Mouse (Mus musculus) layer of hippocampus, adult 8-10 months (tissue): ENCODE data around the gene Gmcl1. TPM values are rescaled to one million over a fixed set of nuclear protein-coding genes. Genes with fewer than 3 reads are reported as not detected.

Experiments
- DNase-seq, 2 experiments: peaks; one replicate each; pipeline ENCODE4 v3.0.0; 2022; ENCODE audit warnings: low spot score in 2 of 2
- total RNA-seq, 4 experiments: library from RNA; stranded (reverse); gene quantifications; 2 replicates each; pipeline ENCODE4 v1.2.4; 2022

Gene Gmcl1
- 10 to 100 TPM; 30.3 to 35.5 (median 31.5) TPM for total RNA-seq

DNA sequence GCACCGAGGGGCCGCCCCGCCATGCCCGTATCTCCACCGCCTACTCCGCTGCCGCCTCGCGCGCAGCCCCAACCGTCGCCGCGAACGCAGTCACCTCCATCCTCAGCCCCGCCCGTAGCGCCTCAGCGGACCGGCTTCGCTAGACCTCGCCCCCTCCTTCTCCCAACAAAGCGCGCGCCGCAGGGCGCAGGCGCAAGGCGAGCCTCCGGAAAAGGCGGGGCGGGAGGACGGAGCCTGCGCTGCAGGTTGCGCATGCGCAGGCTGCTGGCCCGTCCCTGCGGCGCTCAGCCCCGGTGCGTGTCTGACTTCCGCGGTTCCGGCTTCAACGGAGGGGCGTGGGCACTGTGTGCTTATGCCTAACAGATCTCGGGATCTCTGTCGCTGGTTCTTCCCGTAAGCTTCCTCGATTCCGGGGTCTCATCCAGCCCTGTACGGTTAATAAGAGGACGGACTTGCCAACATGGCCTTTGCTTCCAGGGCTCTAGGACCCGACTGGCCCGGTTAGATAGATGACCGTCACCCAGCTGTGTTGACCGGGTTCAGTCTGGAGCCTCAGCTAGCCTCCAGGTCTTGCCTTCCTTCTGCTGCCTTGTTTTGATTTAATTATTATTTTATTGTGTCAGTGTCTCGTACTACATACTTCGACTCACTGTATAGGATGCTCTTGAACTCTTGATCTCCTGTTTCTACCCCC lies at the start of gene Gmcl1:
Gmcl1 (minus strand) TSS at position 201 of the 694 bp plus-strand sequence.
- peak; percentile 83 to 88 for DNase-seq

DNA sequence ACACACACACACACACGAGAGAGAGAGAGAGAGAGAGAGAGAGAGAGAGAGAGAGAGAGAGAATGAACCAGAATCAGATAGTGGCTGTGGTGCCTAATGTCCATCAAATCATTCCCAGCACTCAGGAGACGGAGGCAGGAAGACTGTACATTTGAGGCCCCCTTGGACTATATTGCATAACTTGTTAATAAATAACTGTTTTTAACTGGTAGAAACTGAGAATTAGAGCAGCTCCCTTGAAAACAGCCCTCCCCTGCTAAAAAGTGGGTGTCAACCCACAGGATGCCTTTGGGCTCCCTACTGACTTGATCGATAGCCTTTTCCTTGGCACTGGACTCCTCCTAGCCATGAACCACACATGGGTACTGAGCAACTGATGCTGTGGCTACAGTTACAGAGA lies 49.2 kb upstream of the Gmcl1 start:
- no peak for DNase-seq

DNA sequence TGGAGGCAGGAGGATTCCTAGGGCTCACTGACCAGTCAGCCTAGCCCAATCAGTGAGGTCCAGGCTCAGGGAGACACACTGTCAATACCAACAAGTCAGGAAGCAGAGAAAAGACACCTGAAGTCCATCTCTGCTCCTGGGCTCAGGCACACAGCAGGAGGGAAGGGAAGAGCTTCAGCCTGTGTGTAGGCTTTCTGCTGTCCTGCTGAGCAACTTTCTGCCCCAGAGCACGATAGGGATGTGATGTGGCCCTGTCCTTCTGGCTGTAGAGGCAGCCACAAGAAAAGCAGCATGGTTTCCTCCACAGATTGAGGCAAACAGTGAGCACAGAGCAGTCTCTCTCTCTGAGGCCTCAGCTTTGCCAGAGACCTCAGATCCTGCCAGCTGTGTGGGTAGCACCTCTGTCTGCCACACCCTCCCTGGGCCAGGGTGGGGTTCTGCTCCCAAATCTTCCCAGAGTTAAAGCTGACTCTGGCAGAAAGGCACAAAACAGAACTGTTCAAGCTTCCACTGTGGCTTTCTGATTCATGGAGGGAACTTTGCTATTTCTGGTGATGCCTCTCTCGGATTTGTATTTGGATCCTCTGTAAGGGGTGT lies 48.3 kb upstream of the Gmcl1 start:
- DNase-seq, result no peak

DNA sequence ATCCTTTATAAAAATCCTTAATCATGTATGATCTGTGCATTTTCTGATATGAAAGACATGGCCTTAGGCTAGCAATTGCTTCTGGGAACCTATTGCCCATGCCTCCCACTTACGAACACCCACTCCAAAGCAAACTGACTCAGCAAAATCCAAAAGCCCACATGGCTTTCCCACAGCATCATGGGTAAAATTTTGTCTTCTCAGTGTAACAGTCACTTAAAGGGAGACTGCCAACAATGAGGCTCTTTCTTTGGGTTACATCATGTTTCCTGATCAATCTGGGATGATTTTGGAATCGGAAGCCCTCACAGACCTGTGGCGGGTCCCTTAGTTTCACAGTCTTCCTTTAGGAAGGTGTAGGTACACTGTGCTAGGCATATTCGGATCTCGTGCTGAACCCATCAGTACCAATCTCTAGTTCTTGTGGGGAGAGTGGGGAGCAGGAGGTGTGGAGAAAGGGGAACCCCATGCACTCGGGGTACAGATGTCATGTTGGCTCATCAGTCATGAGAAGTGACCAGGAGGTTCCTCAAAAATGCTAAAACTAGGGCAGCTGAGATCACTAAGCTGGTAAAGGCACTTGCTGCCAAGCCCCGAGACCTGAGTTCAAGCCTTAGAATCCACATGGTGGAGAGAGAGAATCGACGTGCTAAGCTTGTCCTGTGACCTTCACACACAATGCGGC lies 45.9 kb upstream of the Gmcl1 start:
- DNase-seq, result no peak

DNA sequence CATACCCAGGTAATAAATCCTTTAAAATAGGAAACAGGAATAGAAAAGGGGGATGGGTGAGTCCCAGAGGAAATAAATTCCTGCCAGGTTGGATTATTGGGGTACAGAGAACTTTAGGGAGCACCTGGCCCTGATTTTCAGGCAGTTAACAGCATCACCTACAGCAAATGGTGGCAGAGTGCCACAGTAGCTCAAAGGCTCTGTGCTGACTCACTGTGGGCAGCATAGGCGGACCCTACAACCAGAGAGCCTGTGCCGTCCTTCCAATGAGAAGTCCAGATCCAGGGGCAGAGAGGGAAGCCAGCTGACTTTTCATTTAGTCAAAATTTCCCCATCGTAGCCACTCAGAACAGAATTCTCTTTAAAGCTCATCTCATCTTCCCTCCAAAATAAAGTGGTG lies 44.0 kb upstream of the Gmcl1 start:
- DNase-seq, result no peak

DNA sequence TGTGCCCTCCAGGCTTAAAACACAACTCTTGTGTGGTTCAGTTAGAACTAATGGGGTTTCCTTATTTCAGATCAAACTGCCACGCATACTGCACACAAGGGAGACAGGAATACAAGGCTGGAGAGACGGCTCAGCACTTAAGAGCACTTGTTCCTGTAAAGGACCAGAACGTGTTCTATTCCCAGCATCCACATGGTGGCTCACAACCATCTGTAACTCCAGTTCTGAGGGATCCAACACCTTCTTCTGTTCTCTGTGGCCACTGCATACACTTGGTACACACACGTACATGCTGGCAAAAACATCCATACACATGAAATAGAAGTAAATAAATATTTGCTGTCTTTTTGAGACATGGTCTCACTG lies 43.5 kb upstream of the Gmcl1 start:
- peak; percentile 29 to 39 for DNase-seq

DNA sequence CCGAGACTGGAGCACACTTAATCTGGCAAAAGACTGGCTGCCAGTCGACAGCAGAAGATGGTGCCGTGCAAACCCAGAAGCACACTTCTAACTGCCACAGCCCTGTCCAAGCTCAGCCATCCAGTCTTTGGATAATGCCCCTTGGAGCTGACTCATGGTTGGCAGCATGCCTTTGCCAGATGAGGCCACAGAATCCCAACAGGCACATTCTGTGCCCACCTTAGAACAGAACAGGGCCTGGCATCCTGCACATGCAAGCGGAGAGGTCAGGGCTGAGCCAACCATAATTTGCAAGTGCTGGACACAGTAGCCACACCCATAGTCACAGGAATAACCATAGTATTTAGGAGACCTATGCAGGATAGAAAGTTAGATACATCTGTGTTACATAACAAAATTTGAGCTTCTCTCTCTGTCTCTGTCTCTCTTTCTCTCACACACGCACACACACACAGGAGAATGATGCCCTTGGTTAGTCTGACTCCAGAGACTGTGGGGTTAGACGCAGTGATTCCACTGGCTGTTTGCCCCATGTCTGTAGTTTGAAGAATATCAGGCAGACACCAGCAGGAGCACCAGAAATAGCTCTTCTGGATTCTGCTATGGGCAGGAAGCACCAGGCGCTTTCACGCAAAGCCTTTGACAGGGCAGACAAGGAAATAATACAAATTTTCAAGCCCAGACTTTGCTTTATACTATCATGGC lies 43.0 kb upstream of the Gmcl1 start:
- DNase-seq, result peak in 1 of 2 experiments; percentile 17

DNA sequence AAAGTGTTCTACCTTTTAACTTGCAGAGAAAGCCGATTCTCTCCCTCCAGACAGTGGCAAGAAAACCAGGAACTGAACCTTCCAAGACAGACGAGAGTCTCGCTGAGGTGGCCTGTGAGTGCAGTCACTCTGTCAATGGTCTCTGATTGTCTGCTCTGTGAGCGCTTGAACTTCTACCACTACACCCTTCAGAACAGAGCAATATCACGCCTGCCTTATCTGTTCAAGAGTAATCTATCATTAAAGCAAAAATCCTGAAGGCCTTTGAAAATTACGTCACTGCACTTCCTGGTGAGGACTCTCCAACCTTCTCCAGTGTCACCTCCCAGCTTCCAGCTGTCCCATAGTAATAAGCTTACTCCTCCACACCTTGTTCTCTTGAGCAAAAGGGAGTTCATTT lies 41.8 kb upstream of the Gmcl1 start:
- no peak for DNase-seq

DNA sequence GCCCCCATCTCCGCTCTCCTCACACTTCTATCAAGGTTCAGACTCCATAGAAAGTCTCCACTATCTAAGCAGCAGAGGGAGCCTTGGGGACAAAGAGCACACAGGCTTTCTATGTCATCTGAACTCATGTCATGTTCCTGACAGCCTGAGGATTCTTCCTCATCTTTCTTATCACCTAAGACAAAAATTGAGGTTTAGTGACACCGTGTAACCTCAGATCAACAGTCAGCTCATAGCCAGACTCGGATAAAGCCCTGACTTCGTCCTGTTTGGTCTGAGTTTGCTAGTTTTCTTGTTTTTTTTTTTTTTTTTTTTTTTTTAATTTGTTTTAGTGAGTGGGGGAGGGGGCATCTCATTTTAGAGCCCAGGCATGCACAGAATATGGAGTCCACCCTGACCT lies 40.6 kb upstream of the Gmcl1 start:
- no peak for DNase-seq

DNA sequence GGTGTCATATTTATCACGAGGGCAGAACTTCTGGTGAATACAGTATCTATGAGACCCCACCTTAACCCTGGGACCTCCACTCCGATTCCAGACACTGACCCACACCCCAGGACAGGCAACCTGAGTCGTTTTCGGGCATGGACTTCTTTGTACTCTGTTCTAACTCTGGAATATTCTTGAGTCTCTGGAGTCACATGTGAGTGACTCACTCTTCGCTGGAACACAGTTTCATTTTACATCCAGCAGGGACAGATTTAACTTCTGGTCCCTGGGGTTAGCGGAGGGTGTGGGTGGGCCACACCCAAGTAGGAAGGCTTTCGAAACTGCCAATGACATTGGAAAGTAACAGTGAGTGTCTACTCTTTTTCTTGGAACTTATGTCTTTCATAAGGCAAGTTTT lies 39.4 kb upstream of the Gmcl1 start:
- no peak for DNase-seq

DNA sequence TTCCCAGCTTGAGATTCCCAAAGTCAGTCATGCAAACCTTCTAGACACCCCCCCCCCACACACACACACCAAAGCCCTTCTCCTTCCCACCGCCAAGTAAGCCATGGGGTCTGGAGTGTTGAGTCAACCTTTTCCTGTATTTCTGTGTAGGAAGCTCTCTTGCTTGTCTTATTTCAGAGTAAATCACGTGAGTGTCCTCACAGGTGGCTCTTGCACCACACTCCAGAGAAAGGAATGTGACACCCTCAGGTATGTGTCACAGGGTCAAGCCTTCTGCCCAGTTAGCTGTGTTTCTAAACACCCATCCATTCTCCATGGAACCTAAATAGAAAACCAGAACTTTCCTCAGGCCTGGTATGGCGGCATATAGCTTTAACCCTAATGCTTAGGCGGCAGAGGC lies 35.8 kb upstream of the Gmcl1 start:
- no peak for DNase-seq

DNA sequence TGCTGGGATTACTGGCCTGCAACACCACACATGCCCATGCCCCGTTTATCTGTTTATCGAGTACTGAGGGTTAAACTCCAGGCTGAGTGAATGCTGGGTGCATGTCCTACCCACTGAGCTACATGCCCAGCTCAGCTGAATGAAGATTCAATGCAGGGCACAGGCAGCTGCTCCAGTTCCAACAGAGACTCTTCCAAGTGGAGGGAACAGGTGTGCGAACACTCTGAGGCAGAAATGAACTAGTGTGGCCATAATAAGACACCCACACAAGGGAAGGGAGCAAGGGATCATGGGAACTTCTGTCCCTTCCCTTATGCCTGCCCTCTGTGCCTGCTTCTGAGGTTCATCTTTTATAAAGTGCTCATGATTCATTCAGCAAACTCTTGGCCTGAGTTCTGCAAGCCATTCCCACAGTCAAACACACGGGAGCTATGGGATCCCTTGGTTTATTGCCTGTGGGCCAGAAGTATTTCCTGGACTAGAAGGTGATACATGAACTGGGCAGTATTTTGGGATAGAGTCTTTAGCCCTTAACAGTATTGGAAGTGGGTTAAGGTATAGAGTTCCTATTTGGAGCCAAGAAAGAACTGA lies 35.1 kb upstream of the Gmcl1 start:
- no peak for DNase-seq

DNA sequence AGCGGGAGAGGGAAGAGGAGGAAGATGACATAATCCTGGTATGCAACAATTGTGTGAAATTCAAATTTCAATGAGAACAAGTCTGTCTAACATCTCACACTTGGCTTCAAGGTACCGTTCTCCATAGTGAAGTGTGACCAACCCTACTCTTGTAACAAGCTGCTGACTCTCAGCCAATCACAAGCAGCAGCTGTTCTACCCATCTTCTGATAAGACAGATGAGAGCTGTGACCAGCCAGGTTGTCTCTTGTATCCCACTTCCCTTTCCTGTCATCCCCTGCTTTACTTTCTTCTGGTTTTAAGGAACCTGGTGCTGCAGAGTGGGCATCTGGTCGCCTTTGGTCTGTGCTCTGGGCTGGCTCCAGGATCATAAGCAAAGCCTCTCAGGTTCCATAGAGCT lies 34.3 kb upstream of the Gmcl1 start:
- DNase-seq, result no peak

DNA sequence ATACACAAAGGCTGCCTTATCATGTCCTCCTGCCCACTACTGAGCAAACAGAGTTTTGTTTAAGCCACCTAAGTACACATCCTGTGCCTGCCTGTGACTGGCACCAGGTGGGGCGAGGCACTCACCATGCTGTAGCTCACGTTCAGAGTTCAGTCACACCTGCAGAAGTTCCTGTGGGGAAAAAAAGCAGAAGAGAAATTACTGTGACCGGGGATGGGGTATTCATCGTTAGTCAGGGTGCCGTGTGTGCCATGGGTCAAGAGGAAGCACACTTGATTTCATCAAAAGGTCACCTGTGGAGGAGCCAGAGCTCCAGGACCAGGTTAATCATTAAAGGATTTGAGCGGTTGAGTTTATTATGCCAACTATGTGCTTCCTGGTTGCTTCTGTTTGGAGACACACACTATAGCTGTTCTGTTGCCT lies 32.5 kb upstream of the Gmcl1 start:
- DNase-seq, result no peak

DNA sequence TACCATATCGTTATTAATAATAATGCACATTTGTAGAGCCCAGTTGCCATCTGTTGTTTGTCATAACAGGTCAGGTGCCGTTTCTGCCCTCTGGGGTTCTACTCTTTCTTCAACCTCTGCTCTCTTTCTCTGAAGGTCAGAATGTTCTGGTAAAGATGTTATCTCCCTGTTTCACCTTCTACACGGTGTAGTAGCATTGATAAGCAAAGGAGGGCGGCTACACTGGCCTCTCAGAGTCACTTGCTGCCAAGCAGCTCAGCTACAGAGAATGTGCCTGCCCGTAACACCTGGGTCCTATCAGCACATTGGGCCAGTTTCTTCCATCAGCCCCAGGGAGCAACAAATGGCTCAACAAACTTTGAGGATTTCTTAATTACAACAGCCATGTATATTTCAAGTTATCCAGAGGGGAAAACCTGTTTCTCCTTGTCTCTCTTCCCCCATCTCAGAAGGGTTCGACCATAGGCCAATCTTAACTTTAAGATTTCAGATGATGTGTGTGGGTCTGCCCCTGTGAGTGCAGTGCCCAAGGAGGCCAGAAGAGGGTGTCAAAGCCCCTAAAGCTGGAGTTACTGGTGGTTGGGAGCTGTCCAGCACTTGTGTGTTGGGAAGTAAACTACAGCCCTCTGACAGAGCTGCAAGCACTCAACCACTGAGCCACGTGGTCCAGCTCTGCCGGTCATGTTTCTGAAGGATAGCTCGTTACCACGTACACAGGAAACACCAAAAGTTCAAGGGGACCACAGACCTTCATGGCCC lies 21.1 kb upstream of the Gmcl1 start:
- no peak for DNase-seq

DNA sequence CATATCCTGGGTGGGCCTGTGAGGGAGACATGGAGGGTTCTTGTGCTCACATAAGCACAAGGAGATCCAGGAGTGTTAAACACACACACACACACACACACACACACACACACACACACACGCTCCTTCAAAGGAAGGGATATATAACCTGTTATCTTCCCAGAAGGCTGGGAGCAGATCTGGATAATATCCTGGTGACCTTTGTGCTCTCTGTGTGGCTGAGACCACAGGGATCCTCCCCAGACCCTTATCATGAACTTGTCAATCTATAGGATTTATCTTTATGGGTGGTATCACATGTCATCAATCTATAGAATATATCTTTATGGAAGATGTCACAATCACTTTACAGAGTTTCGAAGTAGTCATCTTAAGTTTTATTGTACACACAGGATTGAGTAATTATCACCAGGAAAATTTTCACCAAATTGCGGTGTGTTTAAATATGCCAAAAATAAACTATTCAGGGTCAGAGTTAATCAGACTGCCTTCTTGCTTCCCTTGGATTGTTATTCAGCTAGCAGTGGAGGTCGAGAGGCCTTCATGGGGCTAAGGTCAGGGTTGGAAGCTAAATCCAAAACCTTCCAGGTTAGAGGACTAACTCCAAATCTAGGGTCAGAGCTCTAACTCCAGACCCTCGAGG lies 19.8 kb upstream of the Gmcl1 start:
- DNase-seq, result no peak

DNA sequence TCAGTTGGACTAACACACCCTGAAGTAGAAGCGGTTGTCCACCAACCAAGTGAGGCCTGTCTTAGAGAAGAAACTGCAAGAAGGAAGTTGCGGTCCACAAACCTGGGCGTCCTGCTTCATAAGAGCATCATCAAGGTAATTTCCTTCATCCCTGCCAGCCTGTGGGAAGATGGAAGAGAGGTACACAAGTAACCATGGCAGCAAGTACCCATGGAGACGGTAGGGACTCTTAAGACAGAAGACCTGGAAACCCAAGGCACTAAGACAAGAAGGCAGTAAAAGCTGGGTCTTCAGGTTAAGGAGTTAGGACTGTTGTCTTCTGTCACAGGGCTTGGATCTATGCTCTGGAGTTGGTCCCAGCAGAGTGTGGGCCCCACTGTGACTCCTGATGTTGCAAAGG lies 17.8 kb upstream of the Gmcl1 start:
- no peak for DNase-seq

DNA sequence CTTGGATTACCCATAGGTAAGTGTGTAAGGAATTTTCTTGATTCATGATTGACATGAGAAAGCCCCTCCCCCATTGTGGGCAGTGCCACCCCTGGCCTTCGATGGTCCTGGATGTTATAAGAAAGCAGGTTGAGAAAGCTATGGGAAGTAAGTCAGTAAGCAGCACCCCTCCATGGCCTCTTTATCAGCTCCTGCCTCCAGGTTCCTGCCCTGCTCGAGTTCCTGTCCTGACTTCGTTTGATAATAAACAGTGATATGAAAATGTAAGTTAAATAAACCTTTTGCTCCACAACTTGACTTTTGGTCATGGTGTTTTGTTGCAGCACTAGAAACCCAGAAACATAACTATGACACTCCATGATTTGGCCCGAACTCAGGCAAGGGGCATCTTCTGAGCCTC lies 16.6 kb upstream of the Gmcl1 start:
- no peak for DNase-seq

DNA sequence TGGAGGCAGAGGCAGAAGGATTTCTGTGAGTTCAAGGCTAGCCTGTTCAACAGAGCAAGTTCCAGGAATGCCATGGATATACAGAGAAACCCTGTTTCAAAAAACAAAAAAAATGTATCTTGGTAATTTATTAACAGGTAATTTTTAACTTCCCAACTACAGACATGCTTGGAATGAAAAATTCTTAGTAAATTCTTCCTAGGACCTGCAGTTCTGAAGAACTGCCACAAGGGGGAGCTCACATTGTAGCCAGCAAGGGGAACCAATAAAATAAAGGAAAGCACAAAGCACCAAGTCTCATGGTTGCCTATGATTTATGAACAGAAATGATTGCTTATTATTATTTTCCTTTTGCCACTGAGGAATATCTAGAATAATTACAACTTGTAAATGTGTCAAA lies 14.0 kb upstream of the Gmcl1 start:
- peak in 1 of 2 experiments; percentile 28 for DNase-seq

DNA sequence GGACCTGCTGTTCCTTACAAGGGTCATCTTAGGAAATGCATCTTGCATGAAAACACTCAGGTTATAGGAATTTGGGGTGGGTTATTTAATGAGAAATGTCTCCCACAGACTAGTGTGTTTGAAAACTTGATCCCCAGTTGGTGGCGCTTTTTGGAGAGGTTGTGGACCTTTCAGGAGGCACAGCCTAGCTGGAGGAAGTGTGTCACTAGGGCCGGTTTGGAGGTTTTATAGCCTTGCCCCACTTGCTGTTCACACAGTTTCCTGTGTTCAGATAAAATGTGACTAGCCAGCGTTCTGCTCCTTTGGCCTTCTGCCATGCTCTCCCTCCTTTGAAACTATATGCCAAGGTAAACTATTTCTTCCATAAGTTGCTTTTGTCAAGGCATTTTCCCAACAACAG lies 7.5 kb upstream of the Gmcl1 start:
- no peak for DNase-seq

DNA sequence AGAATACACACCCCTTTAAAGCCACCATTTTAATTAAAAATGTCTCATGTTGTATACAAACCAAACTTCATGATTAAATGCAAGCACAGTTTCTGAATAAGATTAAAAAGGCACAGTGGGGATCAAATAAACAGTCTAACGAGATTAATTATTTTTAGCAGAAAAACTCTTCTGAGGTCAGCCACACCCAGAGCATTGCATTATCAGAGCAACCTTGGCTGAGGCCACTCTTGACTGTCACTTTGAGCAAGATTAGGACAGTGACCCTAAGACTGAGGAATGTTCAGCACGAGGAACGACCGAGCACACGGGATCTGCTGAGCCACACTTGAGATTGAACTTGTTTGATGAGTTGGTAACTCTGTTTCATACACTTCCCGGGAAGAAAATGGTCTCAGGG lies 3.6 kb upstream of the Gmcl1 start:
- no peak for DNase-seq
